8 mouse cellular contexts compared by ENCODE assay signal in genomic region chr3:119154604-119155444, GRCm38 (mm10).
DNase-seq lines count a peak whose midpoint lies in the region; ATAC-seq and TF ChIP-seq lines count a peak whose summit lies in the region.

No protein-coding gene starts in this region.

- no peak overlapping the region for H3K4me3 ChIP-seq in lung, embryonic 14.5 days (ENCODE audit: low read depth, low read length)
- H3K4me3 ChIP-seq in lung, adult 2 months (replicated peaks; ENCODE audit: extremely low read depth, low read depth, low read length), result no peak overlapping the region
- H3K4me3 ChIP-seq in hindbrain, embryonic 15.5 days, result peak overlapping the region; percentile 35

- H3K36me3 ChIP-seq in lung, embryonic 14.5 days (ENCODE audit: insufficient read depth), result no peaks in the 10 kb centered on the region
- H3K36me3 ChIP-seq in hindbrain, embryonic 15.5 days, result no peaks in the 10 kb centered on the region

- no peaks in the 10 kb centered on the region for H3K4me1 ChIP-seq in lung, embryonic 14.5 days (ENCODE audit: insufficient read depth)
- no peaks in the 10 kb centered on the region for H3K4me1 ChIP-seq in lung, adult 2 months (ENCODE audit: control insufficient read depth, insufficient read depth, low read length)
- H3K4me1 ChIP-seq in hindbrain, embryonic 15.5 days (replicated peaks), result peaks cover 12% of the 10 kb centered on the region

- H3K27me3 ChIP-seq in lung, embryonic 14.5 days (ENCODE audit: insufficient read depth, low read length), result no peaks in the 10 kb centered on the region
- H3K27me3 ChIP-seq in hindbrain, embryonic 15.5 days, result no peaks in the 10 kb centered on the region

- ATAC-seq in lung, embryonic 14.5 days (ENCODE audit: insufficient read depth), result no peak
- ATAC-seq in hindbrain, embryonic 15.5 days (ENCODE audit: low FRiP score, low read depth), result peak; percentile 85

- TF ChIP-seq POLR2A in lung, adult 2 months (IDR thresholded peaks at IDR 0.05; ENCODE audit: borderline replicate concordance, extremely low read depth, low read depth, low read length), result no peak

- no peak overlapping the region for H3K27ac ChIP-seq in lung, embryonic 14.5 days (ENCODE audit: low read depth)
- peak overlapping the region; percentile 31 for H3K27ac ChIP-seq in hindbrain, embryonic 15.5 days (replicated peaks)

- H3K9ac ChIP-seq in lung, embryonic 14.5 days, result no peak overlapping the region
- H3K9ac ChIP-seq in hindbrain, embryonic 15.5 days, result peak overlapping the region; percentile 46

- DNase-seq in adrenal gland, postnatal 36 days, result peak; percentile 2 to 4
- no peak for DNase-seq in adrenal gland, adult 8-10 months
- peak; percentile 19 for DNase-seq in lung, embryonic 14.5 days
- no peak for DNase-seq in lung, adult 2 months
- DNase-seq in retina, embryonic 14.5 days (ENCODE audit: low spot score), result peak; percentile 39
- no peak for DNase-seq in urinary bladder, adult 2 months (ENCODE audit: low spot score)
- DNase-seq in spleen, postnatal 14 days (ENCODE audit: low spot score in 2 of 2), result no peak

- no peaks in the 10 kb centered on the region for H3K9me3 ChIP-seq in lung, embryonic 14.5 days (ENCODE audit: low read depth, low read length)
- no peaks in the 10 kb centered on the region for H3K9me3 ChIP-seq in hindbrain, embryonic 15.5 days

- WGBS in lung, embryonic 14.5 days, result 44% methylated on average over 17 of the region's 17 CpGs
- 49% methylated on average over 17 of the region's 17 CpGs for WGBS in lung, adult 2 months
- 7% methylated on average over 17 of the region's 17 CpGs for WGBS in hindbrain, embryonic 15.5 days

- TF ChIP-seq CTCF in lung, embryonic 14.5 days (IDR thresholded peaks at IDR 0.05; ENCODE audit: low read depth), result no peak
- no peak for TF ChIP-seq CTCF in lung, adult 2 months (IDR thresholded peaks at IDR 0.05; ENCODE audit: insufficient read depth, low read length)

- peak overlapping the region; percentile 20; the same call in 1 of the 2 replicates for H3K4me2 ChIP-seq in lung, embryonic 14.5 days
- H3K4me2 ChIP-seq in hindbrain, embryonic 15.5 days, result peak overlapping the region; percentile 62

Comparison
In these comparisons a context has a peak if more than half of its experiments do, and no peak if none do; other contexts are left out.
1. DNase-seq: peak in adrenal gland, postnatal 36 days (2 of 2), lung, embryonic 14.5 days (single experiment) and retina, embryonic 14.5 days (single experiment); none in adrenal gland, adult 8-10 months (single experiment), lung, adult 2 months (single experiment), urinary bladder, adult 2 months (single experiment) and spleen, postnatal 14 days (0 of 2).